In genomic region chr10:71443086-71443485, GRCm38 (mm10) we compare ENCODE assay signal across 12 mouse cellular contexts.
"Had no signal": no experiment of that assay in that cellular context is flagged by ENCODE, and none has a peak within 500 bp of the region (broad histone marks: within the 10 kb centered on the region; RNA-seq: fewer than 3 reads in every experiment).

No protein-coding gene starts in this region.

- DNase-seq: lung, embryonic 14.5 days; lung, postnatal 10 days; lung, postnatal 4 days; midbrain, embryonic 14.5 days; retina, postnatal 1 day; right cerebral cortex, adult 18-20 months; right cerebral cortex, postnatal 25 days; right cerebral cortex, postnatal 4 days; spleen, adult 18-20 months; thymus, adult 18-20 months; thymus, postnatal 14 days; thymus, postnatal 36 days had no signal
